Mouse (Mus musculus): ENCODE results near the gene Nudt14. TPM values are rescaled to one million over a fixed set of nuclear protein-coding genes. Genes with fewer than 3 reads are reported as not detected.
A peak's percentile ranks its signal among the peaks of the same experiment; 100 is the strongest.

The Nudt14 gene
- 10 to 100 TPM in 5 of 26 experiments, 1 to 10 TPM in 19, under 1 TPM in 2; 0.62 to 13.0 (median 5.9) TPM for total RNA-seq (2018; cell fraction: chromatin; rRNA removed)
- total RNA-seq (2018; cell fraction: cytosol; rRNA removed): 10 to 100 TPM in 14 of 26 experiments, 1 to 10 TPM in 12; 7.8 to 14.4 (median 10.3) TPM
- total RNA-seq (2018; cell fraction: nucleus; rRNA removed): 10 to 100 TPM in 2 of 26 experiments, 1 to 10 TPM in 24; 2.1 to 11.1 (median 5.7) TPM
- polyA plus RNA-seq (2018): 5.3 to 15.2 TPM (median 11.4 TPM) in 3 replicates

DNA sequence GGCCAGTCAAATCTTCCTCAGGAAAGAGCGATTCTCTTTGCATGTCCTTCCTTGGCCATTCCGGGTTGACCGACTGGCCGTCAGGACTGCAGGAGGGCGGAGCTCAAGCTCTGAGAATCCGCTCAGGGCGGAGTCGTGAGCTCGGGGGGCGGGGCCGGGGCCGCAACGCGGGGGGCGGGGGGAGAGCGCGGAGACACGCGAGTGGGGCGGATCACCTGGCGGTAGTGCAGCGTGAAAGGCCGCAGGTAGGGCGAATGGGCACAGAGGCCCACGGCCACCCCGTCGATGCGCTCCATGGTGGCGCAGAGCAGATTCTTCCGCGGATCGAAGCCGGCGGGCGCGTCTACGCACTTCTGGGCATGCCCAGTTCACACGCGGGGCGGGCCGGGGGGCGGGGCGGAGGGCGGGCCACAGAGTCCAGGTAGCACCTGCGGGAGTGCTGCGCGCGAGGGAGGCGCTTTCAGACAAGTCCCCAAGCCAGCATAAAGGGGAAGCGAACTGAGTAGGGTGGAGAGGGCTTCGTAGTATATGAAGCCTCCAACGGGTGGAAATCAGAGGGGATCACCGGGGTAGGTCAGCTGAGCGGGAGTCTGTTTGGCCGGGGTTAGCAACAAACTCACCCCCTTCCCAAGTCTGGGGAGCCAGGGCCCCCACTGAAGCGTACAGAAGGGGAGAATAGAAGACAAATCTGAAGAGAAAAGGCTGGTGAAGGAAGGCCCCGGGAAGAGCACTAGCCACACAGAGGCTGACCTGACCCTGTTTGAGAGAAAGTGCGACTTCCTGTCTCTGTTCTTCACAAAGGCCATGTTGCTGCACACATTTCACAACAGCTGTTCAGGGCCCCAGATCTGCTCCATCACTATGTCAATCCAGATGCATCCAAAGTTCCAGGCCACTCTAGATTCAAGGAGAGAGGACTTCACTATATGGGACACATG lies at the start of gene Nudt14:
Gene Nudt14 (minus strand): TSS at position 349 of the 938 bp plus-strand sequence.
- no peaks in the 10 kb centered on the region for H3K79me2 ChIP-seq (ENCODE audit: inconsistent target)
- H3K27ac ChIP-seq: no peak within 1 kb of the TSS
- 4% methylated on average over 34 of the region's 58 CpGs for WGBS (ENCODE audit: missing documents)
- peak within 1 kb of the TSS; percentile 28 for H3K4me3 ChIP-seq (ENCODE audit: inconsistent target)
- no peaks in the 10 kb centered on the region for H3K36me3 ChIP-seq (ENCODE audit: inconsistent target)

- Histone ChIP-seq H3K79me2 (ENCODE audit: inconsistent target) (peaks cover 64% of the 10 kb centered on the region), H3K36me3 (ENCODE audit: inconsistent target) (peaks cover 6% of the 10 kb centered on the region), H3K4me3 (ENCODE audit: inconsistent target) (no peak overlapping the region), H3K27ac (no peak overlapping the region)
- 33% methylated on average over 2 of the region's 2 CpGs for WGBS (ENCODE audit: missing documents)
These were observed 49.5 kb upstream of the Nudt14 start for GRCm38 (mm10) chr12:112991444-112991843.

DNA sequence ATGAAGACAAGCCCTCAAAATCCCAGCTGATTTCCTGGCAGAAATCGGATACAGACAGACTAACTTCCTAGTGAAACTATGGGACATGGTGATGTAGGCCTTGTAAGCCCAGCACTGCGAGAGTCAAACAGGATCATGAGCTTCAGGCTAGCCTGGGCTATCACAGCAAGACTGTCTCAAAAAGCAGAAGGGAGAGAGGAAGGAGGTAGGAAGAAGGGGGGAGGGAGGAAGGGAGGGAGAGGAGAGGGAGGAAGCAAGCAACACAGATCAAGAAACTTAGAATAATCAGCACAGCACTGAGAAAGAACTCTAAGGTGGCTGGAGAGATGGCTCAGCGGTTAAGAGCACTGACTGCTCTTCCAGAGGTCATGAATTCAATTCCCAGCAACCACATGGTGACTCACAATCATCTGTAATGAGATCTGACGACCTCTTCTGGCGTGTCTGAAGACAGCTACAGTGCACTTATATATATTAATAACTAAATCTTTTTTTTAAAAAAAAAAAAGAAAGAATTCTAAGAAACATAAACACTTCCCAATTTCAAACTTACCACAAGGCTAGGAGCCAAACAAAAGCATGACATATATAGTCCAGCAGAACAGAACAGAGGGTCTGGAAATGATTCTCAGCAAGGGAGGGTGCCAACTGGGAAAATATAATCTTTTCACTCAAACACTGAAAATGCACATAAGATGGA lies 48.9 kb upstream of the Nudt14 start:
- Histone ChIP-seq H3K27ac (no peak overlapping the region), H3K36me3 (ENCODE audit: inconsistent target) (peaks cover 10% of the 10 kb centered on the region), H3K79me2 (ENCODE audit: inconsistent target) (peaks cover 58% of the 10 kb centered on the region), H3K4me3 (ENCODE audit: inconsistent target) (no peak overlapping the region)
- WGBS (ENCODE audit: missing documents): 82% methylated on average over 4 of the region's 5 CpGs

GRCm38 (mm10) chr12:112987877-112988276 lies 46.0 kb upstream of the Nudt14 start:
- H3K36me3 ChIP-seq (ENCODE audit: inconsistent target): peaks cover 10% of the 10 kb centered on the region
- WGBS (ENCODE audit: missing documents): 81% methylated on average over 6 of the region's 6 CpGs
- peaks cover 29% of the 10 kb centered on the region for H3K79me2 ChIP-seq (ENCODE audit: inconsistent target)
- no peak overlapping the region for H3K4me3 ChIP-seq (ENCODE audit: inconsistent target)
- H3K27ac ChIP-seq: no peak overlapping the region

DNA sequence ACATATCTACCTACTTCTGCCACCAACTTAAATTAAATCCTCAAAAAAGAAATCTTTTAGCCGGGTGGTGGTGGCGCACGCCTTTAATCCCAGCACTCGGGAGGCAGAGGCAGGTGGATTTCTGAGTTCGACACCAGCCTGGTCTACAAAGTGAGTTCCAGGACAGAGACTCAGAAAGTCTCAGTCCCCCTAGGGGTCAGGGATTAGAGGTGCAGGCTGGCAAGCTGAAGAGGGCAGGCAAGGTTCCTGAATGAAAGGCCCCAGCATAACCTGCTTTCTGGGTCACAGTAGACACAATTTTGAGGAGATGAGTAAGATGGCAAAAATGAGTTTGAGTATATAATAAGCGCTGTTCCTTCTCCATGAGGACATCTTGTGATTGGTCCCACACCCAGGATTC lies 43.4 kb upstream of the Nudt14 start:
- no peak overlapping the region for H3K4me3 ChIP-seq (ENCODE audit: inconsistent target)
- H3K27ac ChIP-seq: no peak overlapping the region
- H3K79me2 ChIP-seq (ENCODE audit: inconsistent target): peaks cover 18% of the 10 kb centered on the region
- WGBS (ENCODE audit: missing documents): 96% methylated on average over 6 of the region's 6 CpGs
- H3K36me3 ChIP-seq (ENCODE audit: inconsistent target): peaks cover 25% of the 10 kb centered on the region

GRCm38 (mm10) chr12:112982031-112982430 lies 40.1 kb upstream of the Nudt14 start:
- peaks cover 40% of the 10 kb centered on the region for H3K36me3 ChIP-seq (ENCODE audit: inconsistent target)
- 95% methylated on average over 2 of the region's 2 CpGs for WGBS (ENCODE audit: missing documents)

GRCm38 (mm10) chr12:112977156-112977555 lies 35.2 kb upstream of the Nudt14 start:
- Histone ChIP-seq H3K4me3 (ENCODE audit: inconsistent target) (peak overlapping the region; percentile 15; the same call in 1 of the 2 replicates), H3K36me3 (ENCODE audit: inconsistent target) (peaks cover 43% of the 10 kb centered on the region; the same call in 1 of the 2 replicates), H3K79me2 (ENCODE audit: inconsistent target) (no peaks in the 10 kb centered on the region), H3K27ac (no peak overlapping the region)
- 90% methylated on average over 12 of the region's 12 CpGs for WGBS (ENCODE audit: missing documents)

More at GRCm38 (mm10) chr12:112982031-112982430, 40.1 kb upstream of the Nudt14 start:
- H3K4me3 ChIP-seq (ENCODE audit: inconsistent target): no peak overlapping the region
- H3K79me2 ChIP-seq (ENCODE audit: inconsistent target): no peaks in the 10 kb centered on the region
- no peak overlapping the region for H3K27ac ChIP-seq

- H3K36me3 ChIP-seq (ENCODE audit: inconsistent target): peaks cover 43% of the 10 kb centered on the region
- under 1% methylated on average over 79 of the region's 80 CpGs for WGBS (ENCODE audit: missing documents)
- no peaks in the 10 kb centered on the region for H3K79me2 ChIP-seq (ENCODE audit: inconsistent target)
- no peak within 1 kb of the TSS for H3K27ac ChIP-seq
- peak within 1 kb of the TSS; percentile 21 for H3K4me3 ChIP-seq (ENCODE audit: inconsistent target)
These were observed 34.6 kb upstream of the Nudt14 start, which contains the start of gene Btbd6 for GRCm38 (mm10) chr12:112976371-112977073. Gene Btbd6 (plus strand): TSS chr12:112976482.

- Histone ChIP-seq H3K4me3 (ENCODE audit: inconsistent target) (no peak overlapping the region), H3K79me2 (ENCODE audit: inconsistent target) (no peaks in the 10 kb centered on the region), H3K36me3 (ENCODE audit: inconsistent target) (peaks cover 49% of the 10 kb centered on the region), H3K27ac (no peak overlapping the region)
- 96% methylated on average over 9 of the region's 9 CpGs for WGBS (ENCODE audit: missing documents)
These were observed 32.8 kb upstream of the Nudt14 start for GRCm38 (mm10) chr12:112974736-112975135.

- H3K36me3 ChIP-seq (ENCODE audit: inconsistent target): peaks cover 89% of the 10 kb centered on the region
- no peak overlapping the region for H3K27ac ChIP-seq
- H3K79me2 ChIP-seq (ENCODE audit: inconsistent target): no peaks in the 10 kb centered on the region
- 94% methylated on average over 6 of the region's 6 CpGs for WGBS (ENCODE audit: missing documents)
- H3K4me3 ChIP-seq (ENCODE audit: inconsistent target): no peak overlapping the region
These were observed 27.7 kb upstream of the Nudt14 start for GRCm38 (mm10) chr12:112969616-112970015.

DNA sequence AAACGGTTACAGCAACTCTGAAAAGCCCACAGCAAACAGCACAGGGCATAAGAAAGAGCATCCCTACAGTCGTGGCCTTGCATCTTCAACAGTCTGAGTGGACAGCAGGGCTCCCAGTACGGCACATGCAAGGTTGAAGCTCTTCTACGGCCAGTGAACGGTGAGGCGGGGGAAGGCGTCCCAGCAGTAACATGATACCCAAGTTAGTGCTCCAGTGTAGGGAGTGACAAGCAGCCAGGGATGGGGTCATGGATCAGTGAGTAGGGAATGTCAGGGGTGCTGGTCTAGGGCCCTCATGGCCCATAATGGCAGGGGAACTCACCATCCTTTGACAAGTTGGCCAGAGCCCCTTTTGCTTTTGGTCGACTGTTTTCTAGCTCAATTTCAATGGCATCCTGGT lies 27.0 kb upstream of the Nudt14 start:
- H3K27ac ChIP-seq: no peak overlapping the region
- peaks cover 94% of the 10 kb centered on the region for H3K36me3 ChIP-seq (ENCODE audit: inconsistent target)
- no peak overlapping the region for H3K4me3 ChIP-seq (ENCODE audit: inconsistent target)
- H3K79me2 ChIP-seq (ENCODE audit: inconsistent target): no peaks in the 10 kb centered on the region
- 91% methylated on average over 8 of the region's 8 CpGs for WGBS (ENCODE audit: missing documents)

DNA sequence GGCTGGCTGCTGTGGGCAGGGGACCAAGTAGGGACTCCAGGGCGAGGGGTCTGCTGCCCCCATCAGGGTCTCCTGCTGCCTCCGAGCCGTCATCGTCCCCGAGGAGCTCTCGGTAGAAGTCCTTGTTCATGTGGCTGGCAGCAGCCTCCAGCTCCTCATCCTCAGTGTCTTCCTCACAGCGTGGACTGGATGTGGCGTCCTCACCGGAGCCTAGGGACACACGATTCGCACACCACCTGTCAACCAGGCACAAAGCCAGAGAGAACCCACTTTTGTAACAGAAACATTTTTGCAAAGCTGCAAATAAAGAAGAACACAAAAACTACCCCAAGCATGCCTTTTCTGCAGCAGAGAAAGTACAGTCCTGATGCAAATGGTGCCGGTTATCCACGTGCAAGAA lies 23.9 kb upstream of the Nudt14 start:
- Histone ChIP-seq H3K36me3 (ENCODE audit: inconsistent target) (peaks cover 96% of the 10 kb centered on the region), H3K27ac (no peak overlapping the region), H3K4me3 (ENCODE audit: inconsistent target) (no peak overlapping the region), H3K79me2 (ENCODE audit: inconsistent target) (no peaks in the 10 kb centered on the region)
- 94% methylated on average over 13 of the region's 13 CpGs for WGBS (ENCODE audit: missing documents)

- H3K27ac ChIP-seq: no peak overlapping the region
- 92% methylated on average over 5 of the region's 5 CpGs for whole genome bisulfite sequencing (ENCODE audit: missing documents)
- peaks cover 67% of the 10 kb centered on the region for H3K36me3 ChIP-seq (ENCODE audit: inconsistent target)
- H3K79me2 ChIP-seq (ENCODE audit: inconsistent target): no peaks in the 10 kb centered on the region
- H3K4me3 ChIP-seq (ENCODE audit: inconsistent target): no peak overlapping the region
These were observed 19.9 kb upstream of the Nudt14 start for GRCm38 (mm10) chr12:112961872-112962271.

DNA sequence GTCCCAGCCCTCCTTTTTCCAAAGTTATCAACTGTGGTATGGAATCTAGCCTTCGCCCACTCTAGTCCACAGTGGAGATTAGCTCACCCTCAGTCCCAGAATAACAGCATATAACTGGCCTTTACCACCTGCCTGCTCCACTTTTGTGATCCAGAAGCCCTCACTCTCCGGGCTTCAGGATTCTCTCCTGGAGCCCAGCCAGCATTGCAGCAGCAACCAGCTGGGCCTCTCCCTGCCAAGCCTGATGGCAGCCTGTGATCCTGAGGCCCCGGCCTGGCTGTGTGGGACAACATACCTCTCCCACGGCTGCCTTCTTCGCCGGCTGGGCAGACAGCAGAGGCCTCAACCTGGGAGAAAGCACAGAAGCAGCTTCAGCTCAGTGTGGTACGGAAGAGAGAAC lies 19.5 kb upstream of the Nudt14 start:
- no peaks in the 10 kb centered on the region for H3K79me2 ChIP-seq (ENCODE audit: inconsistent target)
- no peak overlapping the region for H3K27ac ChIP-seq
- peaks cover 62% of the 10 kb centered on the region for H3K36me3 ChIP-seq (ENCODE audit: inconsistent target)
- H3K4me3 ChIP-seq (ENCODE audit: inconsistent target): no peak overlapping the region
- 94% methylated on average over 7 of the region's 7 CpGs for WGBS (ENCODE audit: missing documents)

Data from macrophage (primary cell).